Mouse (Mus musculus): ENCODE measurements around the gene Lcat.

- TF ChIP-seq CTCF (IDR thresholded peaks at IDR 0.05; ENCODE audit: borderline replicate concordance, insufficient read depth, low read depth, low read length) (no peak), POLR2A (IDR thresholded peaks at IDR 0.05; ENCODE audit: borderline replicate concordance, insufficient read depth, low read length) (no peak)
Observed at GRCm38 (mm10) chr8:105890870-105891269, 52.3 kb downstream of the Lcat start.
